Mouse (Mus musculus): ENCODE results near the gene Snd1. TPM values are rescaled to one million over a fixed set of nuclear protein-coding genes. Genes with fewer than 3 reads are reported as not detected.

Snd1 gene
- polyA plus RNA-seq, 1 experiment: 62.1 TPM

GRCm38 (mm10) chr6:28450977-28451376 lies 24.0 kb upstream of the Snd1 start:
- no peak overlapping the region for H3K27ac ChIP-seq (ENCODE audit: insufficient read depth, low read length)
- TF ChIP-seq CTCF (IDR thresholded peaks at IDR 0.05; ENCODE audit: extremely low read depth, insufficient read depth, low read length): no peak
- no peak for TF ChIP-seq POLR2A (IDR thresholded peaks at IDR 0.05; ENCODE audit: extremely low read depth, insufficient read depth, low read length)
- H3K4me1 ChIP-seq (ENCODE audit: control insufficient read depth, insufficient read depth, low read length): no peaks in the 10 kb centered on the region
- H3K4me3 ChIP-seq (ENCODE audit: insufficient read depth, low read length): no peak overlapping the region

- no peak for TF ChIP-seq CTCF (IDR thresholded peaks at IDR 0.05; ENCODE audit: extremely low read depth, insufficient read depth, low read length)
- H3K4me3 ChIP-seq (ENCODE audit: insufficient read depth, low read length): no peak overlapping the region
- no peak overlapping the region for H3K27ac ChIP-seq (ENCODE audit: insufficient read depth, low read length)
- H3K4me1 ChIP-seq (ENCODE audit: control insufficient read depth, insufficient read depth, low read length): no peaks in the 10 kb centered on the region
Measured at GRCm38 (mm10) chr6:28459221-28459668, 15.7 kb upstream of the Snd1 start.

GRCm38 (mm10) chr6:28460534-28460933 lies 14.4 kb upstream of the Snd1 start:
- Histone ChIP-seq H3K4me1 (ENCODE audit: control insufficient read depth, insufficient read depth, low read length) (no peaks in the 10 kb centered on the region), H3K27ac (ENCODE audit: insufficient read depth, low read length) (no peak overlapping the region), H3K4me3 (ENCODE audit: insufficient read depth, low read length) (no peak overlapping the region)
- TF ChIP-seq CTCF (IDR thresholded peaks at IDR 0.05; ENCODE audit: extremely low read depth, insufficient read depth, low read length) (peak; percentile 44), POLR2A (IDR thresholded peaks at IDR 0.05; ENCODE audit: extremely low read depth, insufficient read depth, low read length) (no peak)

GRCm38 (mm10) chr6:28464630-28465029 lies 10.3 kb upstream of the Snd1 start:
- H3K4me1 ChIP-seq (ENCODE audit: control insufficient read depth, insufficient read depth, low read length): no peaks in the 10 kb centered on the region
- H3K27ac ChIP-seq (ENCODE audit: insufficient read depth, low read length): no peak overlapping the region
- TF ChIP-seq CTCF (IDR thresholded peaks at IDR 0.05; ENCODE audit: extremely low read depth, insufficient read depth, low read length) (no peak), POLR2A (IDR thresholded peaks at IDR 0.05; ENCODE audit: extremely low read depth, insufficient read depth, low read length) (no peak)
- H3K4me3 ChIP-seq (ENCODE audit: insufficient read depth, low read length): no peak overlapping the region

GRCm38 (mm10) chr6:28470017-28470602 lies 4.8 kb upstream of the Snd1 start:
- H3K4me3 ChIP-seq (ENCODE audit: insufficient read depth, low read length): no peak overlapping the region
- TF ChIP-seq POLR2A (IDR thresholded peaks at IDR 0.05; ENCODE audit: extremely low read depth, insufficient read depth, low read length): no peak
- TF ChIP-seq CTCF (IDR thresholded peaks at IDR 0.05; ENCODE audit: extremely low read depth, insufficient read depth, low read length): no peak

GRCm38 (mm10) chr6:28470621-28471020 lies 4.3 kb upstream of the Snd1 start:
- TF ChIP-seq POLR2A (IDR thresholded peaks at IDR 0.05; ENCODE audit: extremely low read depth, insufficient read depth, low read length) (no peak), CTCF (IDR thresholded peaks at IDR 0.05; ENCODE audit: extremely low read depth, insufficient read depth, low read length) (no peak)
- Histone ChIP-seq H3K4me3 (ENCODE audit: insufficient read depth, low read length) (no peak overlapping the region), H3K4me1 (ENCODE audit: control insufficient read depth, insufficient read depth, low read length) (no peaks in the 10 kb centered on the region), H3K27ac (ENCODE audit: insufficient read depth, low read length) (no peak overlapping the region)

More at GRCm38 (mm10) chr6:28470017-28470602, 4.8 kb upstream of the Snd1 start:
- no peaks in the 10 kb centered on the region for H3K4me1 ChIP-seq (ENCODE audit: control insufficient read depth, insufficient read depth, low read length)
- no peak overlapping the region for H3K27ac ChIP-seq (ENCODE audit: insufficient read depth, low read length)

GRCm38 (mm10) chr6:28471284-28472035 lies 3.5 kb upstream of the Snd1 start:
- no peak for TF ChIP-seq POLR2A (IDR thresholded peaks at IDR 0.05; ENCODE audit: extremely low read depth, insufficient read depth, low read length)
- TF ChIP-seq CTCF (IDR thresholded peaks at IDR 0.05; ENCODE audit: extremely low read depth, insufficient read depth, low read length): no peak
- Histone ChIP-seq H3K27ac (ENCODE audit: insufficient read depth, low read length) (no peak overlapping the region), H3K4me3 (ENCODE audit: insufficient read depth, low read length) (no peak overlapping the region), H3K4me1 (ENCODE audit: control insufficient read depth, insufficient read depth, low read length) (no peaks in the 10 kb centered on the region)

GRCm38 (mm10) chr6:28474211-28474610 lies 728 bp upstream of the Snd1 start:
- H3K4me3 ChIP-seq (ENCODE audit: insufficient read depth, low read length): no peak overlapping the region
- TF ChIP-seq CTCF (IDR thresholded peaks at IDR 0.05; ENCODE audit: extremely low read depth, insufficient read depth, low read length) (no peak), POLR2A (IDR thresholded peaks at IDR 0.05; ENCODE audit: extremely low read depth, insufficient read depth, low read length) (no peak)
- H3K27ac ChIP-seq (ENCODE audit: insufficient read depth, low read length): no peak overlapping the region
- no peaks in the 10 kb centered on the region for H3K4me1 ChIP-seq (ENCODE audit: control insufficient read depth, insufficient read depth, low read length)

GRCm38 (mm10) chr6:28479865-28480751 lies 5.2 kb downstream of the Snd1 start:
- H3K4me1 ChIP-seq (ENCODE audit: control insufficient read depth, insufficient read depth, low read length): peaks cover 1% of the 10 kb centered on the region
- H3K4me3 ChIP-seq (ENCODE audit: insufficient read depth, low read length): peak overlapping the region; percentile 48
- no peak for TF ChIP-seq CTCF (IDR thresholded peaks at IDR 0.05; ENCODE audit: extremely low read depth, insufficient read depth, low read length)
- TF ChIP-seq POLR2A (IDR thresholded peaks at IDR 0.05; ENCODE audit: extremely low read depth, insufficient read depth, low read length): peak; percentile 91
- no peak overlapping the region for H3K27ac ChIP-seq (ENCODE audit: insufficient read depth, low read length)
